Mouse (Mus musculus) forebrain, embryonic 10.5 days (tissue): ENCODE data around the gene Ugt1a10. TPM values are rescaled to one million over a fixed set of nuclear protein-coding genes. Genes with fewer than 3 reads are reported as not detected.
"Not testable (repeated sequence)": the region's sequence is repeated elsewhere in the genome, so short reads cannot be mapped to it uniquely, and the experiment has no call there.

Source experiments
- DNase-seq: peaks from one replicate; pipeline ENCODE4 v3.0.0-alpha.2; 2017; ENCODE audit warnings: low spot score; ENCODE audit errors: extremely low spot score
- H3K27ac ChIP-seq: fragments of 300-500 bp; sonication (generic); 2 replicates; pipeline ENCODE4 v1.5.1; 2016; ENCODE audit warnings: mild to moderate bottlenecking
- H3K27me3 ChIP-seq: fragments of 300-500 bp; sonication (generic); 2 replicates; pipeline ENCODE4 v1.6.1; 2016; ENCODE audit warnings: mild to moderate bottlenecking; ENCODE audit not compliant: poor library complexity, severe bottlenecking
- H3K36me3 ChIP-seq: fragments of 300-500 bp; sonication (generic); replicated peaks from 2 replicates; pipeline ENCODE4 v1.6.1; 2016; ENCODE audit warnings: mild to moderate bottlenecking, moderate library complexity
- H3K4me1 ChIP-seq: fragments of 300-500 bp; sonication (generic); 2 replicates; pipeline ENCODE4 v1.6.1; 2016
- H3K4me3 ChIP-seq: fragments of 300-500 bp; sonication (generic); 2 replicates; pipeline ENCODE4 v1.5.1; 2016; ENCODE audit warnings: mild to moderate bottlenecking, moderate library complexity
- H3K9me3 ChIP-seq: fragments of 300-500 bp; sonication (generic); 2 replicates; pipeline ENCODE4 v1.6.1; 2016; ENCODE audit warnings: mild to moderate bottlenecking, moderate library complexity
- WGBS: fragments of 180-500 bp; shearing (Covaris S2); methylation state at CpG from one replicate; pipeline ENCODE4 v1.1.7; 2016; 5-methylcytosine and 5-hydroxymethylcytosine counted together
- polyA plus RNA-seq: library from polyadenylated mRNA; unstranded; fragments of >200 nt; fragmentation: Nextera tagmentation; extraction: Ambion mirVana; gene quantifications from 2 replicates; pipeline ENCODE4 v1.2.1, GENCODE M21; 2016

Ugt1a10 gene
- polyA plus RNA-seq, 1 experiment from 2014 or later: not detected

DNA sequence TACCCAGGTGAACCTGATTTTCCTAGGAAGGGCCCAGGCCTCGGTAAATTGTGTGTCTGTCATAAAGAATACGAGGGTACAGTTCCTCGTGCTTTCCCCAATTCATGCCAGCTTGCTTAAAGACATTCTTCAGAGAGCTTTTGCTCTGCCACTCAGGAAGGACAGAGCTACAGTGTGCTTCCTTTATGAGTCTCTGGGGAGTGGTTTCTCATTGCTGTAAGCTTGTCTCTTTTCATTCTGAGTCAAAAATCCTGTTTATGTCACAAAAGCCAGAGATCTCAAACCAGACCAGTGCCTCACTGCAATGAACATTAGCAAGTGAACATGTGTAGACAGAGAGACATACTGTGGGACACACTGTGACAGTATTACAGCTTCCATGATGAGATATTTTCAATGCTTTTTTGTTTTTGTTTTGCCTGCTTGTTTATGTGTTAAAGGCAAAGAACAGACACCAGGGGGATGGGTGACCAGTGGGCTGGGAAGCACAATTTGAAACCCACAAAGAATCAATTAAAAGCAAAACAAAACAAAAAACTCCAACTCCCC, 78.8 kb downstream of the Ugt1a10 start:
- Histone ChIP-seq H3K27ac (peak overlapping the region; percentile 66), H3K36me3 (no peaks in the 10 kb centered on the region)
- 81% methylated on average over 3 of the region's 3 CpGs for WGBS

GRCm38 (mm10) chr1:88134457-88135011, 79.3 kb downstream of the Ugt1a10 start, which contains the start of gene Ugt1a6a:
Gene Ugt1a6a (plus strand): TSS chr1:88134809.
- H3K27ac ChIP-seq: peak within 1 kb of the TSS; percentile 66

More for the DNA sequence above, 78.8 kb downstream of the Ugt1a10 start:
- peaks cover 10% of the 10 kb centered on the region for H3K4me1 ChIP-seq
- DNase-seq: no peak
- no peaks in the 10 kb centered on the region for H3K27me3 ChIP-seq
- no peak overlapping the region for H3K4me3 ChIP-seq
- no peaks in the 10 kb centered on the region for H3K9me3 ChIP-seq

DNA sequence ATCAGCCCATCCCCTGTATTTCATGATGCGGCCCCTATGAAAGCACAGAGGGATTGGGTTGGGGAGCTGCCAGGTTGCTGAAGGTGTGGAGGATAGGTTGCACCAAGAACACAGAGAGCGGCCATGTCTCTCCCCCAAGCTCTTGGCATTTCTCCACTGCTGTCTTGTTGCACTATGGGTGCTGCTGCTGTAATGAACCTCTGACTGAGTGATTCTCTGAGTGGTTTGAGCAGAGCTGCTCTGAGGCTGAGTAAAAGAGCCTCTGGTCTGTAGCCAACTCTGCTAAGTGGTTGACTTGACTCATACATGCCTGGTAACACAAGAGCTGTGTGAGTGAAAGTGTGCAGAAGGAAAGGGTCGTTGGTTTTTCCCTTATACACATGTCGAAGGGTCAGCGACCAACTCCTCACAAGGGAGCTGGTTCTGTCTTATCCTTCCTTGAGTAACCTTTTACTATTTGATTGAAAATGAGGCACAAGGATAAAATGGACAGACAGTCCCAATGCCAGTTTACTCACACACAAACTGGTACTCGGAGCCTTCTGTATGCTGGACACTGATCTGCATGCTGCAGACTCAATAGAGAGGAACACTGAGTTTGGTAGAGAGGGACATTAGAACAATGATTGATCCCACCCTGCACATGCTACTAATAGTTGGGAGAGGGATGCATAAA, 80.2 kb downstream of the Ugt1a10 start:
- H3K9me3 ChIP-seq, H3K27ac ChIP-seq, DNase-seq, H3K36me3 ChIP-seq, H3K27me3 ChIP-seq, H3K4me3 ChIP-seq: not testable (repeated sequence)
- peaks cover 10% of the 10 kb centered on the region for H3K4me1 ChIP-seq
- WGBS: 83% methylated on average over 6 of the region's 6 CpGs

More at GRCm38 (mm10) chr1:88134457-88135011, 79.3 kb downstream of the Ugt1a10 start, which contains the start of gene Ugt1a6a:
- H3K36me3 ChIP-seq, DNase-seq, H3K4me3 ChIP-seq, H3K27me3 ChIP-seq, H3K9me3 ChIP-seq: not testable (repeated sequence)
- WGBS: 39% methylated on average over 5 of the region's 5 CpGs
- peaks cover 10% of the 10 kb centered on the region for H3K4me1 ChIP-seq

DNA sequence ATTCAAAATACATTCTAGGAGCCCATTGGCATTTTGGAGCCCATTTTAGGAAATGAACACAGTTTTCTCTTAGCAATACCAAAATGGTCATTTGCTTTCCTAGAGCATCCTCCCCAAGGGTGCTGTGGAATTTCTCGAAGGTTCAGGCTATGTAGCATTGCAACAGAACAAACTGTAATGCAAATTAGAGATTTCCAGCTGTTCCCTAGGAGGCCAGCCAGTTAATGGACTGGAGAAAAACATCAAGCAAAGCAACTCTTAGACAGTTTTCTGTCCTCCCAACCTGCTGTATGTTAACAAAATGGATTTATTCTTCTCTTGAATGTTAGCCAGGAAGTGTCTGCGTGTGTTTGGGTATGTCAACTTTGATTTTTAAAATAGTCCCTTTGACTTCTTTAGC, 81.5 kb downstream of the Ugt1a10 start:
- H3K9me3 ChIP-seq: no peaks in the 10 kb centered on the region
- H3K36me3 ChIP-seq: no peaks in the 10 kb centered on the region
- H3K27ac ChIP-seq: no peak overlapping the region
- WGBS: 83% methylated on average over 2 of the region's 2 CpGs
- H3K27me3 ChIP-seq: no peaks in the 10 kb centered on the region
- no peak overlapping the region for H3K4me3 ChIP-seq
- H3K4me1 ChIP-seq: peaks cover 10% of the 10 kb centered on the region
- DNase-seq: no peak

DNA sequence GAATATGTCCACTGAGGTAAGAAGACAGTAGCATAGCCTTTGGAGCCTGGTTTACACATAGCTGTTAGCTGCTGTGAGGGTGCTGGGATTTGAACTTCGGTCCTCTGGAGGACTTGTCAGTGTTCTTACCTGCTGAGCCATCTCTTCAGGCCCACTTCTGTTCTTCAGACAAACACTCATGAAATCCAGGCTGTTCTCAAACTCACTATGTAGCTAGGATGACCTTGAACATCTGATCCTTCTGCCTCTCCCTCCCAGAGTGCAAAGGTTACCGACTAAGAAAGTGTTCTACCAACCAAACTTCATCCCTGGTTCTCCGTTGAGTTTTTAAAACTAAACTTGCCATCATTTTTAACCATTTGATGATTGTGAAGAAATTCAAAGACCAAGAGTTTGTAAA, 82.1 kb downstream of the Ugt1a10 start:
- H3K4me1 ChIP-seq: peaks cover 10% of the 10 kb centered on the region
- no peak overlapping the region for H3K27ac ChIP-seq
- H3K36me3 ChIP-seq: no peaks in the 10 kb centered on the region
- no peak overlapping the region for H3K4me3 ChIP-seq
- no peak for DNase-seq
- WGBS: 94% methylated on average over 3 of the region's 3 CpGs
- no peaks in the 10 kb centered on the region for H3K9me3 ChIP-seq
- H3K27me3 ChIP-seq: no peaks in the 10 kb centered on the region

DNA sequence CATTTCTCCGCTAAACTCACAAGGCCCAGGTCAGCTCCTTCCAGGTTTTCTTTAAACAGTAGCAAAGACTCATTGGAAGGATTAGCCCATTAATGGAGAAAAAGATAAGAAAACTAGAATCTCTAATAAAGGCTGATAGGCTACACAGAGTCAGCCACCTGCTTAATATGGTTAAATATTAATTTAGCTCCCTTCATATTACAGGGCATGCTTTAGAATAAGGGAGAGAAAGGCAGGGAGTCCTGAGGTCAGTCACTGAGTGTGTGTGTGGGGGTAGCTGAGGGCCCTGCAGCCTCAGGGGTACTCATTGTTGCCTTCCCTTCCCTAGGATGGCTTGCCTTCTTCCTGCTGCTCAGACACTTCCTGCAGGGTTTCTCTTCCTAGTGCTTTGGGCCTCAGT, 83.0 kb downstream of the Ugt1a10 start:
- Histone ChIP-seq H3K27me3 (no peaks in the 10 kb centered on the region), H3K4me3 (no peak overlapping the region), H3K36me3 (no peaks in the 10 kb centered on the region), H3K27ac (no peak overlapping the region), H3K9me3 (no peaks in the 10 kb centered on the region), H3K4me1 (peaks cover 10% of the 10 kb centered on the region)
- WGBS: 82% methylated on average over 1 of the region's 1 CpGs
- DNase-seq: no peak

- not testable (repeated sequence) for H3K4me3 ChIP-seq
- WGBS: 74% methylated on average over 1 of the region's 1 CpGs
These were observed 85.3 kb downstream of the Ugt1a10 start for GRCm38 (mm10) chr1:88140492-88140891.

DNA sequence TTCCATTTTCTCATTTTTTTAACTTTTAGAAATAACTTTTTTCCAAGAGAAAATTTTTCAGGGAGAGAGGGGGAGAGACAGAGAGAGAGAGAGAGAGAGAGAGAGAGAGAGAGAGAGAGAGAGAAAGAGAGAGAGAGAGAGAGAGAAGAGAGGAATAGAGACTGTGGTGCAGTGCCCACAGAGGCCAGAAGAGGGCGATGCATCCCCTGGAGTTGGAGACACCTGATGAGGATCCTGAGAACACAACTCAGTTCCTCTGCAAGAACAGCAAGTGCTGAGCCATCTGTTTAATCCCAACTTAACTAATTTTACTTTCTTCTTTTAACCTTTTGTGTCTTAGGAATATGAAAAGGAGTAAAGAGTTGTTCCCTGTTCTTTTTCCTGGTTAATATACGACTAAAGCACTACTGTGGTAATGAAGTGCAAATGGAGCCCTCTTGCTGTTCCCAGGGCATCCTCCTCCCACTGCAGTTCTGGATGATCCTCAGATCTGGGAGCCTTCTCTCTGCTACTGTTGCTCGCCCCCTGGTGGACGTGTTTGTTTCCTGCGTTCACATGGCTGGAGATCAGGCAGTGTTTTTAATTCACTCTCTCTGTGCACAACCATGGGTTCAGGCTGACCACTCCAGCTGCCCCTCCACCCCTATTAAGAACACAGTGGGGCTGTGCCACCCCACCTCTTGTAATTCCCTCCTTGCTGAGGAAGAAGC, 88.9 kb downstream of the Ugt1a10 start:
- H3K4me3 ChIP-seq, H3K36me3 ChIP-seq, H3K4me1 ChIP-seq, H3K27me3 ChIP-seq, H3K9me3 ChIP-seq, H3K27ac ChIP-seq, DNase-seq: not testable (repeated sequence)
- 3% methylated on average over 5 of the region's 5 CpGs for WGBS

More at GRCm38 (mm10) chr1:88140492-88140891, 85.3 kb downstream of the Ugt1a10 start:
- not testable (repeated sequence) for H3K27me3 ChIP-seq, H3K27ac ChIP-seq, DNase-seq, H3K36me3 ChIP-seq, H3K9me3 ChIP-seq, H3K4me1 ChIP-seq

GRCm38 (mm10) chr1:88145278-88145677, 90.1 kb downstream of the Ugt1a10 start:
- H3K4me3 ChIP-seq, DNase-seq, H3K27me3 ChIP-seq, H3K36me3 ChIP-seq, H3K9me3 ChIP-seq, H3K27ac ChIP-seq, H3K4me1 ChIP-seq: not testable (repeated sequence)
- 68% methylated on average over 2 of the region's 2 CpGs for WGBS

- WGBS: 83% methylated on average over 2 of the region's 2 CpGs
These were observed 94.9 kb downstream of the Ugt1a10 start for GRCm38 (mm10) chr1:88150133-88150532.

GRCm38 (mm10) chr1:88158430-88158829, 103.2 kb downstream of the Ugt1a10 start:
- no peak for DNase-seq
- H3K4me3 ChIP-seq: no peak overlapping the region
- no peaks in the 10 kb centered on the region for H3K4me1 ChIP-seq
- WGBS: 87% methylated on average over 2 of the region's 2 CpGs
- no peaks in the 10 kb centered on the region for H3K36me3 ChIP-seq
- no peak overlapping the region for H3K27ac ChIP-seq
- H3K9me3 ChIP-seq: no peaks in the 10 kb centered on the region
- no peaks in the 10 kb centered on the region for H3K27me3 ChIP-seq

More at GRCm38 (mm10) chr1:88150133-88150532, 94.9 kb downstream of the Ugt1a10 start:
- H3K27me3 ChIP-seq, H3K36me3 ChIP-seq, DNase-seq, H3K9me3 ChIP-seq, H3K4me1 ChIP-seq, H3K4me3 ChIP-seq, H3K27ac ChIP-seq: not testable (repeated sequence)

- WGBS: 74% methylated on average over 5 of the region's 5 CpGs
- H3K27ac ChIP-seq: no peak within 1 kb of the TSS
- H3K27me3 ChIP-seq: no peaks in the 10 kb centered on the region
- no peaks in the 10 kb centered on the region for H3K4me1 ChIP-seq
- no peaks in the 10 kb centered on the region for H3K36me3 ChIP-seq
- no peaks in the 10 kb centered on the region; the same call in 1 of the 2 replicates for H3K9me3 ChIP-seq
- H3K4me3 ChIP-seq: no peak within 1 kb of the TSS
- no peak for DNase-seq
These were observed 110.5 kb downstream of the Ugt1a10 start, which contains the start of gene Ugt1a5 for GRCm38 (mm10) chr1:88165711-88166110. Gene Ugt1a5 (plus strand): TSS chr1:88166012.

GRCm38 (mm10) chr1:88172190-88172589, 117.0 kb downstream of the Ugt1a10 start:
- H3K27ac ChIP-seq, H3K4me1 ChIP-seq, H3K4me3 ChIP-seq, H3K36me3 ChIP-seq, DNase-seq, H3K27me3 ChIP-seq: not testable (repeated sequence)
- WGBS: 83% methylated on average over 7 of the region's 7 CpGs
- peaks cover 15% of the 10 kb centered on the region for H3K9me3 ChIP-seq
